Mouse (Mus musculus) cerebellum, adult 9-10 months (tissue): Measurements from ENCODE around the gene Hcn1.
A peak's percentile ranks its signal among the peaks of the same experiment; 100 is the strongest.
"Not testable (repeated sequence)": the region's sequence is repeated elsewhere in the genome, so short reads cannot be mapped to it uniquely, and the experiment has no call there.

Experiments
- DNase-seq: peaks from one replicate; pipeline ENCODE4 v3.0.0; 2022

Hcn1 gene

GRCm38 (mm10) chr13:117880471-117881225, 278.5 kb downstream of the Hcn1 start:
- DNase-seq = peak; percentile 15

- DNase-seq = no peak
These were observed 290.0 kb downstream of the Hcn1 start for GRCm38 (mm10) chr13:117892076-117892475.

GRCm38 (mm10) chr13:117898052-117898451, 295.9 kb downstream of the Hcn1 start:
- peak; percentile 42 for DNase-seq

GRCm38 (mm10) chr13:117907801-117908200, 305.7 kb downstream of the Hcn1 start:
- no peak for DNase-seq

- DNase-seq = no peak
These were observed 327.6 kb downstream of the Hcn1 start for GRCm38 (mm10) chr13:117929734-117930133.

GRCm38 (mm10) chr13:117931746-117932145, 329.6 kb downstream of the Hcn1 start:
- peak; percentile 26 for DNase-seq

- no peak for DNase-seq
These were observed 336.6 kb downstream of the Hcn1 start for GRCm38 (mm10) chr13:117938761-117939160.

GRCm38 (mm10) chr13:117940536-117941280, 338.6 kb downstream of the Hcn1 start:
- peak; percentile 97 for DNase-seq

- no peak for DNase-seq
These were observed 344.7 kb downstream of the Hcn1 start for GRCm38 (mm10) chr13:117946843-117947242.

- DNase-seq = no peak
These were observed 345.7 kb downstream of the Hcn1 start for GRCm38 (mm10) chr13:117947704-117948376.

- peak; percentile 22 for DNase-seq
These were observed 356.6 kb downstream of the Hcn1 start for GRCm38 (mm10) chr13:117958496-117959421.

GRCm38 (mm10) chr13:117964620-117965019, 362.5 kb downstream of the Hcn1 start:
- DNase-seq = no peak

GRCm38 (mm10) chr13:117975382-117975781, 373.3 kb downstream of the Hcn1 start:
- no peak for DNase-seq

GRCm38 (mm10) chr13:117975823-117976222, 373.7 kb downstream of the Hcn1 start:
- no peak for DNase-seq

GRCm38 (mm10) chr13:117984339-117984738, 382.2 kb downstream of the Hcn1 start:
- DNase-seq = no peak

- no peak for DNase-seq
These were observed 397.8 kb downstream of the Hcn1 start for GRCm38 (mm10) chr13:117999767-118000488.

- DNase-seq = no peak
These were observed 398.4 kb downstream of the Hcn1 start for GRCm38 (mm10) chr13:118000538-118000937.

- no peak for DNase-seq
These were observed 419.1 kb downstream of the Hcn1 start for GRCm38 (mm10) chr13:118021176-118021575.

GRCm38 (mm10) chr13:118022891-118023290, 420.8 kb downstream of the Hcn1 start:
- not testable (repeated sequence) for DNase-seq

- no peak for DNase-seq
These were observed 421.3 kb downstream of the Hcn1 start for GRCm38 (mm10) chr13:118023381-118023780.

- no peak for DNase-seq
These were observed 424.4 kb downstream of the Hcn1 start for GRCm38 (mm10) chr13:118026510-118026909.

- no peak for DNase-seq
These were observed 425.7 kb downstream of the Hcn1 start for GRCm38 (mm10) chr13:118027868-118028267.
